Mouse (Mus musculus) left cerebral cortex, adult 2 months (tissue): ENCODE data around the gene B4galnt3. TPM values are rescaled to one million over a fixed set of nuclear protein-coding genes. Genes with fewer than 3 reads are reported as not detected.

ENCODE experiments used
- DNase-seq, 2 experiments: peaks; one replicate each; pipeline ENCODE4 v3.0.0; 2021 to 2022; ENCODE audit warnings: low spot score in 2 of 2, mixed read lengths in 1 of 2; ENCODE audit errors: extremely low spot score in 1 of 2
- H3K27ac ChIP-seq: fragments of 200-600 bp; 2 replicates; pipeline ENCODE4 v1.8.1; 2022
- H3K4me3 ChIP-seq: fragments of 200-600 bp; 2 replicates; pipeline ENCODE4 v1.8.1; 2022
- CTCF ChIP-seq: fragments of 200-600 bp; IDR thresholded peaks from 2 replicates; pipeline ENCODE4 v1.8.1; 2022; ENCODE audit warnings: antibody characterized with exemption, mild to moderate bottlenecking, moderate library complexity
- intact Hi-C: fragments of 180-260 bp; cut with DNase I; formaldehyde crosslinking; loops from one replicate; pipeline ENCODE4 v1.15.1; 2025
- total RNA-seq, 2 experiments: library from RNA; stranded (reverse); gene quantifications; 2 replicates each; pipeline ENCODE4 v1.2.3; 2021

The B4galnt3 gene
- total RNA-seq, 2 experiments from 2014 or later = 0.93 to 1.3 TPM

DNA sequence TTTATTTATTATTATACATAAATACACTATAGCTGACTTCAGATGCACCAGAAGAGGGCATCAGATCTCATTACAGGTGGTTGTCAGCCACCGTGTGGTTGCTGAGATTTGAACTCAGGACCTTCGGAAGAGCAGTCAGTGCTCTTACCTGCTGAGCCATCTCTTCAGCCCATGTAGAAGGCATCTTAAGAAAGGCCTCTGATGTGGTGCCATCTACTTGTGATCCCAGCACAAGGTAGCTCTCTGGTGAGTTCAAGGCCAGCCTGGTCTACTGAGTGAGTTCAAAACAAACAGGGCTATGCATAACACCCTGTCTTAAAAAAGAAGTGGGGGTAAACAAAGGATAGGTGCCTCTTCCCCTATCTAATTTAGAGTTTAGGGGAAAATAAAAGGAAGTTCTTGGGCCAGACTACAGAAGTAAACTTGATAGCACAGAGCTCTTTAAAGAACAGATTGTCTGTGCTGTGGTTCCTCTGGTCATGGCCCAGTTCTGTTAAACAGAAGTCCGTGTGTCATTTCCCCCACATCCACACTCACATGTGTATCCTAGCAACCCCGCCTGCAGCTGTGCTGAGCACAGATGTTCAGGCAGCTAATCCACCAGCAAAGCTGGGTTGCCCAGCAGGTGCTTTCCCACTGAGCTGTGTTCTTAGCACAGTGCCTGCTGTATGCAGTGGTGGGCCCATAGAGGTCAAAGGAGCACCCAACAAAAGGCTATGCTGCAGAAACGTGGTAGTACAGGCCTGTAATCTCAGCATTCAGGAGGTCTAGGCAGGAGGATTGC lies 139.6 kb downstream of the B4galnt3 start:
- intact Hi-C loops = no loop called here
- no peak for DNase-seq
- Histone ChIP-seq H3K4me3 (no peak overlapping the region), H3K27ac (no peak overlapping the region)
- no peak for TF ChIP-seq CTCF

Other genes starting within 250 kb of the B4galnt3 start
- gene Ninj2, start 201.2 kb downstream of the B4galnt3 start, total RNA-seq = 1 to 10 TPM in 1 of 2 experiments, under 1 TPM in 1; 0.56 to 1.3 TPM
- gene D330020A13Rik, start 195 bp downstream of the B4galnt3 start, total RNA-seq = not detected
- 10 to 100 TPM; 45.1 to 46.4 TPM for gene Kdm5a, start 69.6 kb upstream of the B4galnt3 start, total RNA-seq
- 1 to 10 TPM; 4.0 to 5.3 TPM for gene Ccdc77, start 69.8 kb upstream of the B4galnt3 start, total RNA-seq
- 10 to 100 TPM; 14.8 to 19.7 TPM for gene Il17ra, start 168.7 kb upstream of the B4galnt3 start, total RNA-seq
- gene Tmem121b, start 199.2 kb upstream of the B4galnt3 start, total RNA-seq = 10 to 100 TPM; 56.1 to 57.4 TPM
- 10 to 100 TPM; 35.2 to 41.0 TPM for gene Hdhd5, start 236.8 kb upstream of the B4galnt3 start, total RNA-seq